Mouse (Mus musculus) NIH3T3 (cell line): Measurements from ENCODE around the gene Foxn3.

Source experiments
- DNase-seq: peaks from one replicate; pipeline ENCODE4 v3.0.0-alpha.2; 2012; ENCODE audit warnings: low read depth

Foxn3 gene

GRCm38 (mm10) chr12:99522882-99523281 lies 40.5 kb downstream of the Foxn3 start:
- no peak for DNase-seq

GRCm38 (mm10) chr12:99519862-99520261 lies 43.5 kb downstream of the Foxn3 start:
- no peak for DNase-seq

GRCm38 (mm10) chr12:99519191-99519614 lies 44.2 kb downstream of the Foxn3 start:
- DNase-seq = no peak

- no peak for DNase-seq
Observed at GRCm38 (mm10) chr12:99518640-99519039, 44.7 kb downstream of the Foxn3 start.

- DNase-seq = no peak
Observed at GRCm38 (mm10) chr12:99518126-99518525, 45.3 kb downstream of the Foxn3 start.

GRCm38 (mm10) chr12:99517296-99517695 lies 46.1 kb downstream of the Foxn3 start:
- no peak for DNase-seq

- no peak for DNase-seq
Observed at GRCm38 (mm10) chr12:99515481-99515880, 47.9 kb downstream of the Foxn3 start.

GRCm38 (mm10) chr12:99511644-99512043 lies 51.7 kb downstream of the Foxn3 start:
- DNase-seq = no peak

GRCm38 (mm10) chr12:99510759-99511158 lies 52.6 kb downstream of the Foxn3 start:
- no peak for DNase-seq

- no peak for DNase-seq
Observed at GRCm38 (mm10) chr12:99502225-99502624, 61.2 kb downstream of the Foxn3 start.

- DNase-seq = no peak
Observed at GRCm38 (mm10) chr12:99498978-99499694, 64.2 kb downstream of the Foxn3 start.

- DNase-seq = no peak
Observed at GRCm38 (mm10) chr12:99498189-99498977, 65.0 kb downstream of the Foxn3 start.

- DNase-seq = no peak
Observed at GRCm38 (mm10) chr12:99496945-99497344, 66.4 kb downstream of the Foxn3 start.

GRCm38 (mm10) chr12:99490216-99490615 lies 73.2 kb downstream of the Foxn3 start:
- no peak for DNase-seq

- no peak for DNase-seq
Observed at GRCm38 (mm10) chr12:99489001-99489592, 74.3 kb downstream of the Foxn3 start.

GRCm38 (mm10) chr12:99480372-99480771 lies 83.0 kb downstream of the Foxn3 start:
- no peak for DNase-seq

GRCm38 (mm10) chr12:99474176-99474575 lies 89.2 kb downstream of the Foxn3 start:
- no peak for DNase-seq

- DNase-seq = no peak
Observed at GRCm38 (mm10) chr12:99473406-99474133, 89.8 kb downstream of the Foxn3 start.

GRCm38 (mm10) chr12:99471431-99471830 lies 92.0 kb downstream of the Foxn3 start:
- no peak for DNase-seq

- DNase-seq = no peak
Observed at GRCm38 (mm10) chr12:99467884-99468311, 95.5 kb downstream of the Foxn3 start.

GRCm38 (mm10) chr12:99467256-99467883 lies 96.0 kb downstream of the Foxn3 start:
- no peak for DNase-seq

GRCm38 (mm10) chr12:99466426-99466825 lies 97.0 kb downstream of the Foxn3 start:
- DNase-seq = no peak
